Mouse (Mus musculus) urinary bladder, adult 2 months (tissue): Measurements from ENCODE around the gene Rabac1. TPM values are rescaled to one million over a fixed set of nuclear protein-coding genes. Genes with fewer than 3 reads are reported as not detected.

Experiments used
- DNase-seq: peaks from one replicate; pipeline ENCODE4 v3.0.0; 2022; ENCODE audit warnings: low spot score
- polyA plus RNA-seq: library from polyadenylated mRNA; depleted of rRNA; stranded (reverse); fragments of >200 nt; gene quantifications from 2 replicates; pipeline ENCODE4 v1.2.3, GENCODE M21; 2012; rRNA removed

The Rabac1 gene
- polyA plus RNA-seq, 1 experiment: 429 TPM

GRCm38 (mm10) chr7:24930475-24930874 lies 42.1 kb downstream of the Rabac1 start:
- no peak for DNase-seq

Other genes starting within 250 kb of the Rabac1 start
- not detected in 2 replicates for gene Gm4763, start 245.8 kb downstream of the Rabac1 start, polyA plus RNA-seq
- gene Cd177, start 212.4 kb downstream of the Rabac1 start, polyA plus RNA-seq: 0.04 and 0.07 TPM in 2 replicates
- not detected in 2 replicates for gene Ceacam10, start 195.5 kb downstream of the Rabac1 start, polyA plus RNA-seq
- gene Gm9844, start 110.5 kb downstream of the Rabac1 start, polyA plus RNA-seq: 10.7 and 12.1 TPM in 2 replicates
- not detected in 2 replicates for gene Lypd4, start 102.8 kb downstream of the Rabac1 start, polyA plus RNA-seq
- not detected in 2 replicates for gene Dmrtc2, start 102.7 kb downstream of the Rabac1 start, polyA plus RNA-seq
- 1,077 and 1,084 TPM in 2 replicates for gene Rps19, start 88.4 kb downstream of the Rabac1 start, polyA plus RNA-seq
- gene Cd79a, start 75.4 kb downstream of the Rabac1 start, polyA plus RNA-seq: 0.65 and 0.74 TPM in 2 replicates
- 174 and 180 TPM in 2 replicates for gene Arhgef1, start 69.8 kb downstream of the Rabac1 start, polyA plus RNA-seq
- not detected in 2 replicates for gene Gm4881, start 28.3 kb downstream of the Rabac1 start, polyA plus RNA-seq
- gene Atp1a3, start 33.2 kb upstream of the Rabac1 start, polyA plus RNA-seq: 0.51 and 0.93 TPM in 2 replicates
- 30.7 and 34.7 TPM in 2 replicates for gene Grik5, start 99.6 kb upstream of the Rabac1 start, polyA plus RNA-seq
- 23.1 and 27.7 TPM in 2 replicates for gene Zfp574, start 99.8 kb upstream of the Rabac1 start, polyA plus RNA-seq
- gene Pou2f2, start 207.0 kb upstream of the Rabac1 start, polyA plus RNA-seq: 0.65 and 1.0 TPM in 2 replicates
- 13.8 and 14.2 TPM in 2 replicates for gene Dedd2, start 247.9 kb upstream of the Rabac1 start, polyA plus RNA-seq
- 6.9 and 9.3 TPM in 2 replicates for gene Zfp526, start 248.7 kb upstream of the Rabac1 start, polyA plus RNA-seq